Mouse (Mus musculus): ENCODE results near the gene Gipc3.

DNA sequence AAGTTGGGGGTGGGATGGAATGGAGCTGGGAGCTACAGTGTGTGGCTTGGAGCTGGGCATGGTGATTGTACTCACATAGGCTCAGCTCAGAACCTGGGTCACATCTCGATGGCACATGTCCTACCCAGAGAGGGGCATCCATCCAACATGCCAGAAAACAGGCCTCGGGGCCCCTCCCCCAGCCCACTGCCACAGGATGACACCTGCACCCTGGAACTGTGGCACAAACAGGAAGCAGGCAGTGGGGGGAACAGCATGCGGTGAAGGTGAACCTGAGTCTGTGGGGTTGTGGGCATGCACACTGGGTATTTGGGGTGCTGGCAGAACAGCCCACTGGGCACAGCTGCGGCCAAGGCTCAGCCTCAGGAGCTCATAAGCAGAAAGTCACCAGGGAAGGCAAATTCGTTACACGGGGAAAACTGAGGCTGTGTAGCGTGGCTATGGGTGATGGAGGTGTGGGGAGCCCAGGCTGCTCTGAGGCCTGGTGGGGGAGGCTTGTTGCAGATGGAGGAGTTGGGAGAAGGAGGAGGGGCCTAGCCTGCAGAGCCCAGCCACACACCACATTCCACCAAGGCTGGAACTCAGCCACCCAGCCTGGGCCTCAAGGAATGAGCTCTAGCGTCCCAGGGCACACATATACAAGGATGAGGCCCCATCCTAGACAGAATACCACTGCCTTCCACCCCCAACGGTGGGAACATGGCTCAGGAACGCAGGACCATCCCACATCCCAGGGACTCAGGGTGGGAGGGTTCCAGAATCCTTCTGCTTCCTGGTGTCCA, 13.7 kb downstream of the Gipc3 start:
- TF ChIP-seq CTCF (IDR thresholded peaks at IDR 0.05; ENCODE audit: low read depth), result no peak
- TF ChIP-seq EP300 (optimal IDR thresholded peaks at IDR 0.05), result no peak

All from stomach, postnatal 0 days (tissue).